Mouse (Mus musculus): ENCODE data around the gene Calu.
A peak's percentile ranks its signal among the peaks of the same experiment; 100 is the strongest.

Calu gene

DNA sequence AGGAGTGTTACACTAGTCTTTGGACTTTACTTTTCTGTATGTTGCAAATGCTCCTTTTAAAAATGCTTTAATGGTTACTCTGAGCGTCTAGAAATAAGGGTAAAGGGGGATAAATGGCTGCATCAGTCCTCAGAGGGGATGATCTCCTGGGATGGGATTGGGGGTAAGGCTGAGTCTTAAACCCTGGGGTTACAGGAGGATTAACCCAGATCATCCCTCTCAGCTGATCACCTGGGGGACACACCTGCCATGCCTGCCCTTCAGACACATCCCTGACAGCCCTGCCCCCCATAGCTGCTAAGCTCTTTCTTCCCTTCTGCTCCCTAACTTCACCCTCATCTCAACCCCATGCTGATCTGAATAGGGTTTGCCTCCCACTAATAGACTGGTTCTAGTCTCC is 46.4 kb downstream of the Calu start:
- Histone ChIP-seq H3K27me3 (ENCODE audit: insufficient read depth, low read length) (peaks cover 61% of the 10 kb centered on the region), H3K4me1 (replicated peaks; ENCODE audit: low read depth, low read length) (peaks cover 40% of the 10 kb centered on the region), H3K9me3 (ENCODE audit: low read length) (no peaks in the 10 kb centered on the region), H3K4me3 (replicated peaks; ENCODE audit: low read length) (no peak overlapping the region), H3K36me3 (ENCODE audit: insufficient read depth, low read length) (no peaks in the 10 kb centered on the region)
- no peak for TF ChIP-seq NANOG (IDR thresholded peaks at IDR 0.05; ENCODE audit: borderline replicate concordance, low read length)
- TF ChIP-seq POU5F1 (IDR thresholded peaks at IDR 0.05; ENCODE audit: borderline replicate concordance, low read length) = no peak
- TF ChIP-seq CTCF (conservative IDR thresholded peaks at IDR 0.05; ENCODE audit: low read length) = no peak

DNA sequence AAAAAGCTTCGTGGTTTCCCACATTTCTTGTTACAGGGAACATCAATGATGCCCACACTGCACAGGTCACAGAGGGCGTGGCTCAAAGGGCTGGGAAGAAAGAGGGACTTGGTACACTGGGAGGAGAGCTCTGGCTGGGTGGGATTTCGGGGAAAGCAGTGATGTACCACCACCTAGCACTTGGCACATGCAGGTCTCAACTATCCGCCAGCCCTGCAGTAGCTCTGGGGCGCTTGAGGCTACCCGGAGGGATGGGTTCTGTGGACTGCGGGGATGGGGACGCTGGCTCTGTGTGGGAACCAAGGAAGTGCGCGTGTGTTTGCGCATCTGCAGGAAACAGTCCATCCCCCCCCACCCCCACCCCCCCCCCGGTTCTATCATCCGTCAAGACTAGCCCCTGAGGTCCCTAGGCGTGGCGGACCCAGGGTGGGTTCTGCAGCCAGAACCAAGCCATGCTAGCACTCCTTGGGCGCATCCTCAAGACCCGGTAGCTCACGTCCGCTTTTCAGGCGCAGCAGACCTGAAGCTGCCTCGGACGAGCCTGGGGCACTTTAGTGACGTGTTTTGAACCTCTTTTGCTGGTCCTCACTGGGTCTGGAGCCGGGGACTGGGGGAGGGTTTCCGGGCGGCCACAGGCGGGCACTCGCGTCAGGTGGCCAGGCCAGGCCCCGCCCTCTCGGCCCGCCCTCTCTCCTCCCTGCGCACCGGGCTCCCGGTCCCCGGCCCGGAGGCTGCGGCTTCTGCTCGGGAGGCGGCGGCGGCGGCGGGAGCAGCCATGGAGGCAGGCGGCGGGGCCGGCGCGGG is 48.2 kb downstream of the Calu start, which contains the start of gene Ccdc136:
Ccdc136 (plus strand) TSS at position 400 of the 804 bp plus-strand sequence.
- H3K9me3 ChIP-seq (ENCODE audit: low read length) = no peaks in the 10 kb centered on the region
- TF ChIP-seq POU5F1 (IDR thresholded peaks at IDR 0.05; ENCODE audit: borderline replicate concordance, low read length) (no peak), CTCF (conservative IDR thresholded peaks at IDR 0.05; ENCODE audit: low read length) (no peak), NANOG (IDR thresholded peaks at IDR 0.05; ENCODE audit: borderline replicate concordance, low read length) (no peak)

DNA sequence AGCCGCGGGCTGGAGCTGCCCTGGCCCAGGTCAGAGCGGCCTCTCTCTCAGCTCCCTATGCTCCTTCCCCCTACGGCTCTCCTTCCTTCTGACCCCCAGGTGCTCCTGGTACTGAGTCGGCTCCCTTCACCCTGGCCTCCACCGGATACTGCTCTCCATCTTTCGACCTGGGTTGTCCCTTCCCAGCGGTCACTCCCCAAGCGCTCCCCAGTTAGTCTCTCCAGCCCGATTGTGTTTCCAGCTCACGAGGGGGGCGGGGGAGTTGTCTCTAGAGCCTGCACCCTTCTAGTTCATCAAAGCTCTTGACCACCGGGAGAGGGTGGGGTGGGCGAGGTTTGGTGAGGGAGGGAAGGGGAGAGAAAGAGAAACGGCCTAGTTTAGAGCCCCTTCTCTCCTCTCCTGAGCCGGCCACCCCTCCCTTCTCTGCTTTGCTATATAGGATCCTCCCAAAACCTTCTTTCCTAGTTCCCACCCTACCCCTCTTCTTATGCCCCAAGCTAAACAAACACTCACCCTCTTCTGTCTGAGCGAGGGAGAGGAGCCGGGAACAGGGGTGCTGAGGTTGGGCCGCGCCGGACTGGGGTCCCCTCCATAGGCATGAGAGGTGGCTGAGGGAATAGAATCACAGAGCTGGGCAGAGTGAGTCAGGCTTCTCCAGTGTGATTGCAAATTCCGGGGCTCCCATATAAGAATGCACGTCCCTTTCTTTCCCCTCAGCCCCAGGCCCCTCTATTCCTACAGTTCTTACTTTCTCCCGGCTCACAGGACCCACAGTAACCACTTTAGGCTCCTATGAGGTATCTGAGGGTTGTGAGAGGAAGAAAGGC is 49.1 kb downstream of the Calu start:
- Histone ChIP-seq H3K27me3 (ENCODE audit: insufficient read depth, low read length) (peaks cover 53% of the 10 kb centered on the region), H3K4me1 (replicated peaks; ENCODE audit: low read depth, low read length) (peaks cover 61% of the 10 kb centered on the region), H3K9me3 (ENCODE audit: low read length) (no peaks in the 10 kb centered on the region), H3K4me3 (replicated peaks; ENCODE audit: low read length) (peak overlapping the region; percentile 86), H3K36me3 (ENCODE audit: insufficient read depth, low read length) (0 out of 2 replicates have a peak, but pooled peaks cover 4% of the 10 kb centered on the region)
- no peak for TF ChIP-seq NANOG (IDR thresholded peaks at IDR 0.05; ENCODE audit: borderline replicate concordance, low read length)
- TF ChIP-seq POU5F1 (IDR thresholded peaks at IDR 0.05; ENCODE audit: borderline replicate concordance, low read length) = no peak
- TF ChIP-seq CTCF (conservative IDR thresholded peaks at IDR 0.05; ENCODE audit: low read length) = no peak

More for the DNA sequence above, 48.2 kb downstream of the Calu start, which contains the start of gene Ccdc136:
- H3K4me1 ChIP-seq (replicated peaks; ENCODE audit: low read depth, low read length) = peaks cover 53% of the 10 kb centered on the region
- peaks cover 55% of the 10 kb centered on the region for H3K27me3 ChIP-seq (ENCODE audit: insufficient read depth, low read length)
- 0 out of 2 replicates have a peak, but pooled peaks cover under 1% of the 10 kb centered on the region for H3K36me3 ChIP-seq (ENCODE audit: insufficient read depth, low read length)
- peak within 1 kb of the TSS; percentile 86 for H3K4me3 ChIP-seq (replicated peaks; ENCODE audit: low read length)

DNA sequence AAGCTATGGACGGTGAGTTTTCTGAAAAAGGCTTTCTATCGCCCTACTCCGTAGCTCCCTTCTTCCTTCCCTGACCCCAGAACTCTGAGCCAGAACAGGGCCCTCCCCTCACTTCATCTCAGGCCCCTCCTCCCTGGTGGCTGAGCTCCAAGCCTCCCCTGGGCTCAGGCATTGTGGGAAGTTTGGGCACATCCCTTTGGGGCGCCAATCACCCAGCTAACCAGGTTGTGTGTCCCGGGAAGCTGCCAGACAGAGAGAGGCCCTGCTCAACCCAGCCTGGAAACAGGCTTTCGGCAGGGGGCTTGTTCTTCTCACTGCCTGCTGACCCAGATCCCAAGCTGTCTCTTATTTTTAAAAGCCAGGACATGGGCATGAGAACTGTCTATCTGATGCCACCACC is 49.7 kb downstream of the Calu start:
- no peak for TF ChIP-seq CTCF (conservative IDR thresholded peaks at IDR 0.05; ENCODE audit: low read length)
- Histone ChIP-seq H3K4me3 (replicated peaks; ENCODE audit: low read length) (peak overlapping the region; percentile 86), H3K4me1 (replicated peaks; ENCODE audit: low read depth, low read length) (peaks cover 67% of the 10 kb centered on the region), H3K36me3 (ENCODE audit: insufficient read depth, low read length) (0 out of 2 replicates have a peak, but pooled peaks cover 4% of the 10 kb centered on the region), H3K9me3 (ENCODE audit: low read length) (no peaks in the 10 kb centered on the region), H3K27me3 (ENCODE audit: insufficient read depth, low read length) (peaks cover 47% of the 10 kb centered on the region)

DNA sequence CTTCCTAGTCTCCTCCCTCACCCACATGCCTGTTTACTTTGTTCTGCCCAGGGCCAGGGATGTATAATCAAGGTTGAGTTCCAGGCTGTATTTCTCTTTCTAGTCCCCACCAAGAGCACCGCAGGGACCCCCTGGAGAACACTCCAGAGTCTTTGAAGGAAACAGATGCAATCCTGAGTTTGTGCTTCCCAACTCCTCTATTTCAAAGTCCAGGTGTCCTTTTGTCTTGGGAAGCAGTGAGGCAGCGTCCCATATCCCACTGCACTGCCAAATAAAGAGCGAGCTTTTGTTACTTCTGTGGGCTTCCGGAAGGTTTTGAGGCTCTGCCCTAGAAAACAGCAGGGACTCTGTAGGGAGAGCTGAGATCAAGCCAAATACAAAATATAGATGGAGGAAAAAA is 52.0 kb downstream of the Calu start:
- H3K4me3 ChIP-seq (replicated peaks; ENCODE audit: low read length) = peak overlapping the region; percentile 43
- peaks cover 74% of the 10 kb centered on the region for H3K4me1 ChIP-seq (replicated peaks; ENCODE audit: low read depth, low read length)
- peaks cover 31% of the 10 kb centered on the region for H3K27me3 ChIP-seq (ENCODE audit: insufficient read depth, low read length)
- no peaks in the 10 kb centered on the region for H3K9me3 ChIP-seq (ENCODE audit: low read length)
- no peak for TF ChIP-seq CTCF (conservative IDR thresholded peaks at IDR 0.05; ENCODE audit: low read length)
- 0 out of 2 replicates have a peak, but pooled peaks cover 4% of the 10 kb centered on the region for H3K36me3 ChIP-seq (ENCODE audit: insufficient read depth, low read length)

DNA sequence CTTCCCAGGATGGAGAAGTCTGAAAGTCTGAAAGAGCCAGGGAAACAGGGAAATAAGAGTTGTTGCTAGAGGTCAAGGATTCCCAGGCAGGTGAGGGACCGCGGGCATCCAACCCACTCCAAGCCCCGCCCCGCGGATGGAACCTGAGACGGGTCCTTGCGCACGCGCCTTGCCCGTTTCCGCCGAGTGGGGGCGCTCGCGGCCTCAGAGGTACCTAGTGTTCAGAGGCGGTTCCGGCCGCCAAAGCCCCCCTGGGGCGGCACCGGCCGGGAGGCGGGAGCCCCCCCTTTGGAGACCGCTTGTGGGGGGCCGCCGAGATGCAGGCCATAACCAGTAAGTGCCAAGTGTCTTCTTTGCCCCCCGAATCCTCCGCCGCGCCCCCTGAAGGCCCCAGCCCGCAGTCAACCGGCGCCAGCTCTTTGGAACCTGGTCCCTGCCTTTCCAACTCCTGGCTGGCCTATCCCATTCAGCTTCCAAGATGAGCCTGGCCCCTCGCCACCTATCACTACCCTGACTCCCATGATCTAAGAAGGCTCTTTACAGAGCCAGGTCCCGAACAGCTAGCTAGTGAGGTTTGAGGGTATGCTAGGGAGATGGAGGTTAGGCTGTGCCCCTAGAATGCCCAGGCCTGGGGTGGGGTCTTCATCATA is 54.9 kb downstream of the Calu start:
- H3K9me3 ChIP-seq (ENCODE audit: low read length) = no peaks in the 10 kb centered on the region
- no peak for TF ChIP-seq NANOG (IDR thresholded peaks at IDR 0.05; ENCODE audit: borderline replicate concordance, low read length)
- TF ChIP-seq CTCF (conservative IDR thresholded peaks at IDR 0.05; ENCODE audit: low read length) = no peak; the same call in 1 of the 2 replicates
- no peak for TF ChIP-seq POU5F1 (IDR thresholded peaks at IDR 0.05; ENCODE audit: borderline replicate concordance, low read length)
- H3K36me3 ChIP-seq (ENCODE audit: insufficient read depth, low read length) = peaks cover 27% of the 10 kb centered on the region
- peaks cover 54% of the 10 kb centered on the region for H3K4me1 ChIP-seq (replicated peaks; ENCODE audit: low read depth, low read length)
- peak overlapping the region; percentile 79 for H3K4me3 ChIP-seq (replicated peaks; ENCODE audit: low read length)
- H3K27me3 ChIP-seq (ENCODE audit: insufficient read depth, low read length) = peaks cover 6% of the 10 kb centered on the region

DNA sequence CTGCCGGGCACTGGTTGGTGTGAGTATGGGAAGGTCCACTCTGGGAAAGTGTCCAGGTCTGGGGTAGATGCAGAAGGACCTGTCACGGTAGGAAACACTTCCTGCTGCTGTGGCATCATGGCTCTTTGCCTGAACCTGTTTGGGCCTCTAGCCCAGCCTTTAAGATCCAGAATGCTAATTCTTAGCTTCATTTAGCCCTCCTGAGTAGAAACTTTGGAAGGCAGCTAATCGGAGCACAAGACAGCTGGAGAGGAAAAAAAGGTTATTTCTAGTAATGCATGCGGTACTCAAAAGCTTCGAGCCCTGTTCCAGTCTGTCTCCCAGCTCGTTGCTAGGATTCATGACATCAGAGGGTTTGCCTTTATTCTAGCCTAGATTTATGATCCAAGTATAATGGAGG is 58.5 kb downstream of the Calu start:
- H3K36me3 ChIP-seq (ENCODE audit: insufficient read depth, low read length) = peaks cover 57% of the 10 kb centered on the region
- H3K4me1 ChIP-seq (replicated peaks; ENCODE audit: low read depth, low read length) = peaks cover 18% of the 10 kb centered on the region
- no peak for TF ChIP-seq CTCF (conservative IDR thresholded peaks at IDR 0.05; ENCODE audit: low read length)
- no peak for TF ChIP-seq POU5F1 (IDR thresholded peaks at IDR 0.05; ENCODE audit: borderline replicate concordance, low read length)
- no peak for TF ChIP-seq NANOG (IDR thresholded peaks at IDR 0.05; ENCODE audit: borderline replicate concordance, low read length)
- H3K9me3 ChIP-seq (ENCODE audit: low read length) = no peaks in the 10 kb centered on the region
- H3K27me3 ChIP-seq (ENCODE audit: insufficient read depth, low read length) = no peaks in the 10 kb centered on the region
- no peak overlapping the region for H3K4me3 ChIP-seq (replicated peaks; ENCODE audit: low read length)

DNA sequence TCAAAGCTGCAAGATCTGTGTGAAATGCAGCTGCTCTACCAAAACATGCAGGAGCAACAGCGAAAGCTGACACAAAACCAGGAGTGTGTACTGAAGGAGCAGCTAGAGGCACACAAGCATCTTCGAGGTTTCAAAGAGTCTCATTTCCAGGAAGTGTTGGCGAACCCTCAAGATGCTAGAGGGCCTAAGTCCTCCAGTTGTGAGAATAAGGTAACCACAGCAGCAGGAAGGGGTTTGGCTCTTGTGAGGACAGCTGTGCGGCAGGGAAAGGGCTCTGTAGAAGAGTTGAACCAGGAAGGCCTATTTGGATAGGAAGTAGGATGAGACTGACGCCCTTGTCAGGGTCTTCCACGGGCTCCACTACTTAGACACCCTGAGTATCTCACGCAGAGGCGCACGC is 67.6 kb downstream of the Calu start:
- H3K4me1 ChIP-seq (replicated peaks; ENCODE audit: low read depth, low read length) = peaks cover 12% of the 10 kb centered on the region
- TF ChIP-seq CTCF (conservative IDR thresholded peaks at IDR 0.05; ENCODE audit: low read length) = no peak
- no peak for TF ChIP-seq POU5F1 (IDR thresholded peaks at IDR 0.05; ENCODE audit: borderline replicate concordance, low read length)
- no peak for TF ChIP-seq NANOG (IDR thresholded peaks at IDR 0.05; ENCODE audit: borderline replicate concordance, low read length)
- peaks cover 87% of the 10 kb centered on the region for H3K36me3 ChIP-seq (ENCODE audit: insufficient read depth, low read length)
- no peaks in the 10 kb centered on the region for H3K27me3 ChIP-seq (ENCODE audit: insufficient read depth, low read length)
- H3K9me3 ChIP-seq (ENCODE audit: low read length) = no peaks in the 10 kb centered on the region
- H3K4me3 ChIP-seq (replicated peaks; ENCODE audit: low read length) = no peak overlapping the region
